Mouse (Mus musculus) kidney, adult 2 months (tissue): Measurements from ENCODE around the gene Sgf29.

Experiments used
- CTCF ChIP-seq: fragments of 200-500 bp; conservative IDR thresholded peaks from 2 replicates; pipeline ENCODE4 v1.5.1; 2011; ENCODE audit warnings: low read depth, mild to moderate bottlenecking, control low read depth, low read length, moderate library complexity, mixed read lengths; ENCODE audit not compliant: insufficient read depth, insufficient read length
- POLR2A ChIP-seq: fragments of 200-500 bp; IDR thresholded peaks from one replicate; pipeline ENCODE4 v1.6.1; 2011; ENCODE audit warnings: low read depth, low read length, control low read depth

GRCm38 (mm10) chr7:126645708-126646107, 3.4 kb upstream of the Sgf29 start:
- TF ChIP-seq POLR2A (no peak), CTCF (no peak)
